Mouse (Mus musculus) A20 (cell line): ENCODE data around the gene Lsg1.

Experiments
- DNase-seq: peaks from one replicate; pipeline ENCODE4 v3.0.0-alpha.2; 2011; ENCODE audit warnings: low read depth, low spot score

The Lsg1 gene

GRCm38 (mm10) chr16:30587494-30588327 is at the start of gene Lsg1:
TSS of gene Lsg1 (minus strand) at chr16:30587592.
- peak; percentile 97 for DNase-seq

GRCm38 (mm10) chr16:30633906-30634746 is 46.7 kb upstream of the Lsg1 start:
- peak; percentile 77 for DNase-seq

GRCm38 (mm10) chr16:30629509-30629908 is 42.1 kb upstream of the Lsg1 start:
- no peak for DNase-seq

GRCm38 (mm10) chr16:30628401-30628800 is 41.0 kb upstream of the Lsg1 start:
- no peak for DNase-seq

- no peak for DNase-seq
These were observed 40.4 kb upstream of the Lsg1 start for GRCm38 (mm10) chr16:30627586-30628337.

GRCm38 (mm10) chr16:30624640-30625039 is 37.2 kb upstream of the Lsg1 start:
- peak; percentile 31 for DNase-seq

- no peak for DNase-seq
These were observed 36.3 kb upstream of the Lsg1 start for GRCm38 (mm10) chr16:30623645-30624044.

GRCm38 (mm10) chr16:30616281-30616680 is 28.9 kb upstream of the Lsg1 start:
- DNase-seq, result no peak

- no peak for DNase-seq
These were observed 27.4 kb upstream of the Lsg1 start for GRCm38 (mm10) chr16:30614705-30615317.

- no peak for DNase-seq
These were observed 26.7 kb upstream of the Lsg1 start for GRCm38 (mm10) chr16:30614122-30614521.

- no peak for DNase-seq
These were observed 25.7 kb upstream of the Lsg1 start for GRCm38 (mm10) chr16:30613122-30613521.

- DNase-seq, result no peak
These were observed 23.9 kb upstream of the Lsg1 start for GRCm38 (mm10) chr16:30611331-30611730.

- no peak for DNase-seq
These were observed 20.5 kb upstream of the Lsg1 start for GRCm38 (mm10) chr16:30607868-30608267.

- DNase-seq, result no peak
These were observed 18.1 kb upstream of the Lsg1 start for GRCm38 (mm10) chr16:30605528-30605927.

GRCm38 (mm10) chr16:30604807-30605137 is 17.4 kb upstream of the Lsg1 start:
- DNase-seq, result no peak

GRCm38 (mm10) chr16:30604061-30604806 is 16.8 kb upstream of the Lsg1 start:
- DNase-seq, result no peak

GRCm38 (mm10) chr16:30603531-30603842 is 16.1 kb upstream of the Lsg1 start:
- DNase-seq, result no peak

GRCm38 (mm10) chr16:30602684-30603530 is 15.5 kb upstream of the Lsg1 start:
- DNase-seq, result no peak

GRCm38 (mm10) chr16:30601946-30602345 is 14.6 kb upstream of the Lsg1 start:
- DNase-seq, result no peak
